Mouse (Mus musculus) CH12.LX (cell line): ENCODE data around the gene Rsc1a1. TPM values are rescaled to one million over a fixed set of nuclear protein-coding genes. Genes with fewer than 3 reads are reported as not detected.

Experiments
- DNase-seq: peaks from one replicate; pipeline ENCODE4 v3.0.0-alpha.2; 2013; ENCODE audit errors: extremely low read depth
- H3K27ac ChIP-seq: 2 replicates; pipeline ENCODE4 v1.5.1; 2012; ENCODE audit warnings: low read depth, mild to moderate bottlenecking, control low read depth, moderate library complexity; ENCODE audit not compliant: insufficient read depth
- H3K27me3 ChIP-seq: replicated peaks from 2 replicates; pipeline ENCODE3; 2012; ENCODE audit warnings: inconsistent platforms
- H3K36me3 ChIP-seq, 2 experiments: replicated peaks in 1 of 2; 2 replicates each; pipeline versions ENCODE3 to v1.6.1; 2012; ENCODE audit warnings: inconsistent platforms in 1 of 2, low read length in 1 of 2, mild to moderate bottlenecking in 1 of 2, mixed read lengths in 1 of 2, moderate library complexity in 1 of 2; ENCODE audit not compliant: control insufficient read depth in 1 of 2, insufficient read depth in 1 of 2
- H3K4me1 ChIP-seq, 2 experiments: 2 replicates each; pipeline ENCODE4 v1.6.1; 2012; ENCODE audit warnings: inconsistent platforms in 1 of 2, moderate library complexity in 1 of 2; ENCODE audit not compliant: insufficient read depth in 2 of 2, control insufficient read depth in 1 of 2
- H3K4me2 ChIP-seq: 2 replicates; pipeline ENCODE4 v1.6.1; 2012; ENCODE audit warnings: low read depth, mild to moderate bottlenecking, control low read depth; ENCODE audit not compliant: poor library complexity, insufficient read depth, severe bottlenecking
- H3K4me3 ChIP-seq, 3 experiments: fragments of 150-350 bp in 1 of 3; sonication (generic) in 1 of 3; replicated peaks in 1 of 3; 2 replicates each; pipeline versions ENCODE3 to v1.5.1; 2011 to 2012; ENCODE audit warnings: low read depth in 2 of 3, low read length in 2 of 3, mild to moderate bottlenecking in 2 of 3, moderate library complexity in 2 of 3, control low read depth in 1 of 3, improper control_type of control experiment in 1 of 3, inconsistent platforms in 1 of 3, mixed read lengths in 1 of 3; ENCODE audit not compliant: poor library complexity in 1 of 3
- H3K79me2 ChIP-seq: replicated peaks from 2 replicates; pipeline ENCODE4 v1.6.1; 2012; ENCODE audit warnings: mild to moderate bottlenecking, moderate library complexity; ENCODE audit not compliant: control insufficient read depth, poor library complexity, insufficient read depth, severe bottlenecking; ENCODE audit errors: extremely low read depth
- H3K9ac ChIP-seq: 2 replicates; pipeline ENCODE4 v1.6.1; 2012; ENCODE audit warnings: low read depth, mild to moderate bottlenecking, control low read depth, moderate library complexity; ENCODE audit not compliant: insufficient read depth
- H3K9me3 ChIP-seq: replicated peaks from 2 replicates; pipeline ENCODE3; 2012; ENCODE audit warnings: low read length, inconsistent platforms, mixed read lengths
- GABPA ChIP-seq: IDR thresholded peaks from 2 replicates; pipeline ENCODE4 v1.6.1; 2012; ENCODE audit warnings: low read depth, low read length, improper control_type of control experiment, inconsistent platforms; ENCODE audit not compliant: insufficient replicate concordance
- IRF4 ChIP-seq: IDR thresholded peaks from 2 replicates; pipeline ENCODE4 v1.6.1; 2014; ENCODE audit warnings: low read depth, mild to moderate bottlenecking, inconsistent platforms, low read length, improper control_type of control experiment
- KAT2A ChIP-seq: IDR thresholded peaks from 2 replicates; pipeline ENCODE4 v1.6.1; 2012; ENCODE audit warnings: low read length, improper control_type of control experiment, inconsistent platforms; ENCODE audit not compliant: insufficient replicate concordance
- MAX ChIP-seq: IDR thresholded peaks from 2 replicates; pipeline ENCODE4 v1.6.1; 2011; ENCODE audit warnings: low read length, improper control_type of control experiment
- MXI1 ChIP-seq: IDR thresholded peaks from 2 replicates; pipeline ENCODE4 v1.6.1; 2011; ENCODE audit warnings: mild to moderate bottlenecking, low read depth, low read length, improper control_type of control experiment
- NELFE ChIP-seq: IDR thresholded peaks from 2 replicates; pipeline ENCODE4 v1.6.1; 2011; ENCODE audit warnings: low read depth, low read length, improper control_type of control experiment
- RCOR1 ChIP-seq: conservative IDR thresholded peaks from 2 replicates; pipeline ENCODE4 v1.6.1; 2012; ENCODE audit warnings: low read depth, mild to moderate bottlenecking, inconsistent platforms, low read length, improper control_type of control experiment
- SMC3 ChIP-seq: IDR thresholded peaks from 2 replicates; pipeline ENCODE4 v1.6.1; 2011; ENCODE audit warnings: low read depth, low read length, improper control_type of control experiment
- dilution Hi-C: fragments of 300-500 bp; cut with MboI; formaldehyde crosslinking; loops from 2 replicates; pipeline ENCODE4 v1.14.3; 2020; ENCODE audit warnings: low sequenced_read_pairs; ENCODE audit not compliant: extremely low pct_unique_long_range_greater_than_20kb, extremely low pct_ligation_motif_present
- in situ Hi-C: fragments of 300-500 bp; cut with MboI; formaldehyde crosslinking; loops from 3 replicates; pipeline ENCODE4 v1.14.3; 2019; ENCODE audit warnings: low sequenced_read_pairs, low pct_ligation_motif_present, low pct_unique_long_range_greater_than_20kb, mixed read lengths
- polyA plus RNA-seq: library from polyadenylated mRNA; unstranded; fragments of >175 nt; gene quantifications from 2 replicates; pipeline ENCODE4 v1.2.1, GENCODE M21; 2012; ENCODE audit warnings: low read depth; ENCODE audit not compliant: insufficient read length
- total RNA-seq, 2 experiments: library from RNA; depleted of rRNA; stranded (reverse); fragments of 300-350 nt in 1 of 2; fragments of >200 nt in 1 of 2; gene quantifications; 2 replicates each; pipeline ENCODE4 v1.2.3; 2012 to 2014

Gene Rsc1a1
- total and polyA plus RNA-seq, 3 experiments = 3.4 to 14.0 (median 7.0) TPM

GRCm38 (mm10) chr4:141636693-141637092 lies 48.7 kb downstream of the Rsc1a1 start:
- peaks cover 56 to 85% of the 10 kb centered on the region in 2 experiments for H3K36me3 ChIP-seq
- H3K4me3 ChIP-seq = no peak overlapping the region
- in situ Hi-C loops (no loop called here), dilution Hi-C loops (no loop called here)
- H3K27ac ChIP-seq = no peak overlapping the region
- no peak for DNase-seq
- no peaks in the 10 kb centered on the region for H3K27me3 ChIP-seq
- no peaks in the 10 kb centered on the region for H3K9me3 ChIP-seq
- no peak overlapping the region for H3K4me2 ChIP-seq
- H3K79me2 ChIP-seq = no peaks in the 10 kb centered on the region
- H3K4me1 ChIP-seq = no peaks in the 10 kb centered on the region
- no peak for TF ChIP-seq IRF4
- TF ChIP-seq GABPA = no peak
- TF ChIP-seq SMC3 = no peak
- no peak for TF ChIP-seq KAT2A
- TF ChIP-seq, all 38 proteins: peak for 0
- no peak overlapping the region for H3K9ac ChIP-seq

GRCm38 (mm10) chr4:141635991-141636390 lies 49.4 kb downstream of the Rsc1a1 start:
- Histone ChIP-seq H3K4me3 (no peak overlapping the region), H3K79me2 (no peaks in the 10 kb centered on the region), H3K27me3 (no peaks in the 10 kb centered on the region), H3K27ac (no peak overlapping the region), H3K36me3 (peaks cover 56 to 85% of the 10 kb centered on the region in 2 experiments), H3K9ac (no peak overlapping the region), H3K4me2 (no peak overlapping the region), H3K9me3 (no peaks in the 10 kb centered on the region), H3K4me1 (no peaks in the 10 kb centered on the region)
- in situ Hi-C loops (no loop called here), dilution Hi-C loops (no loop called here)
- TF ChIP-seq RCOR1 = no peak
- TF ChIP-seq MAX = no peak
- TF ChIP-seq GABPA = no peak
- TF ChIP-seq SMC3 = no peak
- TF ChIP-seq NELFE = no peak
- TF ChIP-seq MXI1 = no peak
- no peak for DNase-seq

Other genes with a start within 250 kb of the Rsc1a1 start
- not detected in 2 replicates for gene Srarp, start 249.5 kb downstream of the Rsc1a1 start, total RNA-seq (2012; rRNA removed)
- gene Srarp, start 249.5 kb downstream of the Rsc1a1 start, total RNA-seq (2014; rRNA removed) = not detected in 2 replicates
- gene Srarp, start 249.5 kb downstream of the Rsc1a1 start, polyA plus RNA-seq = not detected in 2 replicates
- 45.3 and 47.6 TPM in 2 replicates for gene Zbtb17, start 240.9 kb downstream of the Rsc1a1 start, total RNA-seq (2012; rRNA removed)
- gene Zbtb17, start 240.9 kb downstream of the Rsc1a1 start, total RNA-seq (2014; rRNA removed) = 20.4 and 21.4 TPM in 2 replicates
- 49.7 and 51.2 TPM in 2 replicates for gene Zbtb17, start 240.9 kb downstream of the Rsc1a1 start, polyA plus RNA-seq
- gene Spen, start 147.0 kb downstream of the Rsc1a1 start, total RNA-seq (2012; rRNA removed) = 10.2 and 10.8 TPM in 2 replicates
- gene Spen, start 147.0 kb downstream of the Rsc1a1 start, total RNA-seq (2014; rRNA removed) = 2.6 and 4.0 TPM in 2 replicates
- 21.3 and 21.6 TPM in 2 replicates for gene Spen, start 147.0 kb downstream of the Rsc1a1 start, polyA plus RNA-seq
- 0.17 TPM in 2 replicates for gene Fblim1, start 79.5 kb downstream of the Rsc1a1 start, total RNA-seq (2012; rRNA removed)
- 0.07 and 0.09 TPM in 2 replicates for gene Fblim1, start 79.5 kb downstream of the Rsc1a1 start, total RNA-seq (2014; rRNA removed)
- 0.97 and 1.2 TPM in 2 replicates for gene Fblim1, start 79.5 kb downstream of the Rsc1a1 start, polyA plus RNA-seq
- 3.8 and 5.2 TPM in 2 replicates for gene Tmem82, start 67.0 kb downstream of the Rsc1a1 start, total RNA-seq (2012; rRNA removed)
- gene Tmem82, start 67.0 kb downstream of the Rsc1a1 start, total RNA-seq (2014; rRNA removed) = 0.58 and 0.68 TPM in 2 replicates
- 2.7 TPM in 2 replicates for gene Tmem82, start 67.0 kb downstream of the Rsc1a1 start, polyA plus RNA-seq
- gene Slc25a34, start 61.8 kb downstream of the Rsc1a1 start, total RNA-seq (2012; rRNA removed) = 0.63 and 0.64 TPM in 2 replicates
- 0.23 and 0.41 TPM in 2 replicates for gene Slc25a34, start 61.8 kb downstream of the Rsc1a1 start, total RNA-seq (2014; rRNA removed)
- gene Slc25a34, start 61.8 kb downstream of the Rsc1a1 start, polyA plus RNA-seq = 1.2 and 1.7 TPM in 2 replicates
- 12.3 and 13.7 TPM in 2 replicates for gene Plekhm2, start 20.7 kb downstream of the Rsc1a1 start, total RNA-seq (2012; rRNA removed)
- gene Plekhm2, start 20.7 kb downstream of the Rsc1a1 start, total RNA-seq (2014; rRNA removed) = 12.4 and 12.7 TPM in 2 replicates
- gene Plekhm2, start 20.7 kb downstream of the Rsc1a1 start, polyA plus RNA-seq = 22.0 and 28.2 TPM in 2 replicates
- 19.9 and 24.7 TPM in 2 replicates for gene Ddi2, start 37.8 kb upstream of the Rsc1a1 start, total RNA-seq (2012; rRNA removed)
- 18.0 and 18.4 TPM in 2 replicates for gene Ddi2, start 37.8 kb upstream of the Rsc1a1 start, total RNA-seq (2014; rRNA removed)
- gene Ddi2, start 37.8 kb upstream of the Rsc1a1 start, polyA plus RNA-seq = 36.2 and 37.3 TPM in 2 replicates
- not detected in 2 replicates for gene Agmat, start 61.1 kb upstream of the Rsc1a1 start, total RNA-seq (2012; rRNA removed)
- not detected in 2 replicates for gene Agmat, start 61.1 kb upstream of the Rsc1a1 start, total RNA-seq (2014; rRNA removed)
- gene Agmat, start 61.1 kb upstream of the Rsc1a1 start, polyA plus RNA-seq = not detected in 2 replicates
- 3.9 and 5.9 TPM in 2 replicates for gene Dnajc16, start 105.3 kb upstream of the Rsc1a1 start, total RNA-seq (2012; rRNA removed)
- gene Dnajc16, start 105.3 kb upstream of the Rsc1a1 start, total RNA-seq (2014; rRNA removed) = 3.1 and 3.8 TPM in 2 replicates
- gene Dnajc16, start 105.3 kb upstream of the Rsc1a1 start, polyA plus RNA-seq = 6.7 and 7.4 TPM in 2 replicates
- 11.3 and 15.3 TPM in 2 replicates for gene Casp9, start 108.0 kb upstream of the Rsc1a1 start, total RNA-seq (2012; rRNA removed)
- gene Casp9, start 108.0 kb upstream of the Rsc1a1 start, total RNA-seq (2014; rRNA removed) = 3.7 and 5.2 TPM in 2 replicates
- gene Casp9, start 108.0 kb upstream of the Rsc1a1 start, polyA plus RNA-seq = 14.5 and 15.1 TPM in 2 replicates
- gene Cela2a, start 140.6 kb upstream of the Rsc1a1 start, total RNA-seq (2012; rRNA removed) = 1.0 and 2.6 TPM in 2 replicates
- gene Cela2a, start 140.6 kb upstream of the Rsc1a1 start, total RNA-seq (2014; rRNA removed) = 0.23 and 0.30 TPM in 2 replicates
- 0.30 and 0.43 TPM in 2 replicates for gene Cela2a, start 140.6 kb upstream of the Rsc1a1 start, polyA plus RNA-seq
- gene Ctrc, start 160.8 kb upstream of the Rsc1a1 start, total RNA-seq (2012; rRNA removed) = not detected in 2 replicates
- gene Ctrc, start 160.8 kb upstream of the Rsc1a1 start, total RNA-seq (2014; rRNA removed) = not detected in 2 replicates
- gene Ctrc, start 160.8 kb upstream of the Rsc1a1 start, polyA plus RNA-seq = not detected in 2 replicates
- 43.8 and 51.5 TPM in 2 replicates for gene Efhd2, start 189.3 kb upstream of the Rsc1a1 start, total RNA-seq (2012; rRNA removed)
- gene Efhd2, start 189.3 kb upstream of the Rsc1a1 start, total RNA-seq (2014; rRNA removed) = 34.7 and 44.1 TPM in 2 replicates
- 132 and 143 TPM in 2 replicates for gene Efhd2, start 189.3 kb upstream of the Rsc1a1 start, polyA plus RNA-seq